Mouse (Mus musculus): ENCODE results near the gene Ldha.
"Not testable (repeated sequence)": the region's sequence is repeated elsewhere in the genome, so short reads cannot be mapped to it uniquely, and the experiment has no call there.

Gene Ldha

DNA sequence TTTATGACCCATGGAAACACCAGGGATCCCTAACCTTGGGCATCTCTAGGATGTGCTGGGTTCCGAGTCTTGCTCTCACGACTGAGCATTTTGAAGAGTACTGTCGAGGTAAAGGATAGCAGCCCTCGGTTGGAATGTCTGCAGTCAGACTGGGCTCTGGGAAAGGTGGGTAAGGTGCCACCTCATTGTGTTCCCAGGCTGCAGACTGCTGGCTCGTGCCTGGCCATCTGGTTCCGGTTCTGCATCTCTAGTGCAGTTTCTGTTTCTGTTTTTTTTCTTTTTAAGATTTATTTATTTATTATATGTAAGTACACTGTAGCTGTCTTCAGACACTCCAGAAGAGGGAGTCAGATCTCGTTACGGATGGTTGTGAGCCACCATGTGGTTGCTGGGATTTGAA, 40.7 kb downstream of the Ldha start:
- not testable (repeated sequence) for DNase-seq

DNA sequence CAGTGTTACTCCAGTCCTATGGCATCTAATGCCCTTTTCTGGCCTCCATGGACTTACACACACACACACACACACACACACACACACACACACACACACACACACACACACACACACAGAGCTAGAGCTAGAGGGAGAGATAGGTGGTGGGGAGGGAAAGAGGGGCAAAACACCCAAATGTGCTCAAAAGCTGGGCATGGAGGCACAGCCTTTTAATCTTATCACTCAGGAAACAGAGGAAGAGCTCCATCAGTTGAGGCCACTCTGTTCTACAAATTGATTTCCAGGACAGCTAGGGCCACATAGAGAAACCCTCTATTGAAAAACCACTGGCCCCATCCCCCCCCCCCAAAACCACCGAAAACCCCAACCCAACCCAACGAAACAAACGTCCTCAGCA, 42.0 kb downstream of the Ldha start:
- DNase-seq, result no peak

DNA sequence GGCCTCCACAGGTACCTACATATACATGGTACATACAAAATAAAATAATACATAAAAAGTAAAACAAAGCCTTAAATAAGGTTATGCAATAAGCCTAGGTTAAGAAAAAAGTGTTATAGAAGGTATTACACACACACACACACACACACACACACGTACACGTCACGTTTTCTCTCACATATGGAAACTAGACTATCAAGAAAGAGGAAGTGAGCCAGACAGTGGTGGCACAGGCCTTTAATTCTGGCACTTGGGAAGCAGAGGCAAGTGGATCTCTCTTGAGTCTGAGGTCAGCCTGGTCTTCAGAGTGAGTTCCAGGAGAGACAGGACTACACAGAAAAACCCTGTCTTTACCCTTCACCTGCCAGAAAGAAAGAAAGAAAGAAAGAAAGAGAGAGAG, 54.2 kb downstream of the Ldha start:
- DNase-seq, result no peak

DNA sequence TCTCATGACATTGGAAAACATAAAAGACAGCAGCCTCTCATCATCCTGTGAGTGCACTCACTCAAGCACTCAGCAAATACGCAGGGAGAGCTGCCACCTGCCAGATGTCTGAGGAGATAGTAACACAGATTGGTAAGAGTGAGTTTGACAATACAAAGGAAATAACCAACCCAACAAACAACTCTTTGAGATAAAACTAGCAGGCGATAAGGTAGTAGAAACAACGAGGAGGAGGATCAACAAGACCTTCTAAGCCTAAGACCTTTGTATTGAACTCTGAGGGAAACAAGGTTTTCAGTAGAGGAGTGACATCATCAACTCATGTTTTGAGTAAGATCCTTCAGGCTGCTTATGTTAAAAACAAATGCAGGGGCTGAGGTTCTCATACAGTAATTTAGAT, 58.1 kb downstream of the Ldha start:
- DNase-seq, result no peak
